Mouse (Mus musculus) MEL (cell line): ENCODE measurements around the gene Aven.

ENCODE experiments used
- E2F4 ChIP-seq: IDR thresholded peaks from 2 replicates; pipeline ENCODE4 v1.6.1; 2011; ENCODE audit warnings: low read depth, low read length, improper control_type of control experiment, borderline replicate concordance
- TCF12 ChIP-seq: IDR thresholded peaks from 2 replicates; pipeline ENCODE4 v1.6.1; 2014; ENCODE audit warnings: low read depth, mild to moderate bottlenecking, inconsistent platforms, low read length, improper control_type of control experiment, moderate library complexity
- USF1 ChIP-seq: IDR thresholded peaks from 2 replicates; pipeline ENCODE4 v1.6.1; 2014; ENCODE audit warnings: low read depth, mild to moderate bottlenecking, inconsistent platforms, low read length, improper control_type of control experiment, moderate library complexity
- USF2 ChIP-seq, 2 experiments: IDR thresholded peaks; 2 replicates each; pipeline ENCODE4 v1.6.1; 2011 to 2012; ENCODE audit warnings: improper control_type of control experiment in 2 of 2, low read length in 2 of 2, borderline replicate concordance in 1 of 2, inconsistent platforms in 1 of 2, low read depth in 1 of 2, mild to moderate bottlenecking in 1 of 2; ENCODE audit not compliant: insufficient read depth in 1 of 2

GRCm38 (mm10) chr2:112526933-112527332 lies 34.2 kb downstream of the Aven start:
- TF ChIP-seq E2F4 (no peak), TCF12 (no peak), USF1 (no peak), USF2 (IDR thresholded peaks at IDR 0.05; ENCODE audit: borderline replicate concordance in 1 of 2, insufficient read depth in 1 of 2, low read depth in 1 of 2, low read length in 2 of 2) (no peak)
